Mouse (Mus musculus): ENCODE measurements around the gene Plpp2.

Gene Plpp2

DNA sequence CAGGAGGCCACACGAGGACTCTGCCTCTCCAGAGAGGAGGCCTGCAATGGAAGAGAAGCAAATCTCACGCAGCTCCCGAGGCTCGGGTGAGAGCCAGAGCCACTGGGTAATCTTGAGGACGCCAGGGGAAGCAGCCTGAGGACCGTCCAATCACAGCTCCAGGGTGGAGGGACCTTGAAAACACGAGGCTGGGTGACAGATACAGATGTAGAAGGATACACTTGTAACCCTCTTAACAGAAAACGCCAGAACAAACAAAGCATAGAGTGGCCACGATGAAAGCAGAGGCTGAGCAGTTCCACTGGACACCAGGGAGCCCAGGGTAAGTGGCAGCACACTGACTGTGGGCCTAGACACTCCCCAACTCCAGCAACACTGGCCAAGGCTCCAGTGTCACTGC is 16.8 kb upstream of the Plpp2 start:
- peak in 1 of 2 experiments; percentile 8 for DNase-seq (ENCODE audit: low spot score in 2 of 2)

DNA sequence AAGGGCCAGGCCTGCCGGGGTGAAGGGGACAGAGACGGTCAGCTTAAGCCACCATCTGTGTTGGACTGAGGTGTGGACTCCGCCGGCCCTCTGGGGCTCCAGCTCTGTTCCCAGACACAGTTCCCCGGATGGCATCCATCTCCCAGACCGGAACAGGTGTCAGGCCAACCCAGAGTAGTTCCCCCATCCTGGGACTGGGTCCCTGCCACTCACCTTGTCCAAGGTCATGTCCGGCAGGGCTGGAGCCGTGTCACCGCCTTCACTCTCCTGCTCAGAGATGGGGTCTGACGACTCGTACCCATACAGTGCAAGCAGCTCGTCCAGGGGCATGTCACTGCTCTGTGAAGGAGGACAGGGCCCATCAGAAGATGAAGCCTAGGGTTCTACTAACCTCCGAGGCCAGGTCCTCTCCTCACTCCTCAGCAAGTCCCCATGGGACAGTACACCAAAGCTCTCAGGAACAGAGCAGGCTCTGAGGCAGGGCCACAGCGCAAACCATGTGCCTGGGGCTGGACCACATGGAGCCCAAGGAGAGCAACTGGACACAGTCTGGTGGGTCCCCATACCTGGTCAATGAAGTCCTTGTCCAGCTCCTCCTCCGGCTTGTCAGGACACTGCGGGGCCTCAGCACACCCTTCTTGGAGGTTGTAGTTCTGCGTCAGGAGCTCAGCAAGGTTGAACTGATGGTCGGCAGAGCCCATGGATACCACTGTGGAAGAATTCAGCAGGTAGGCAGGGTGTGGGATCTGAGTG is 15.6 kb upstream of the Plpp2 start:
- no peak for DNase-seq (ENCODE audit: low spot score in 2 of 2)

DNA sequence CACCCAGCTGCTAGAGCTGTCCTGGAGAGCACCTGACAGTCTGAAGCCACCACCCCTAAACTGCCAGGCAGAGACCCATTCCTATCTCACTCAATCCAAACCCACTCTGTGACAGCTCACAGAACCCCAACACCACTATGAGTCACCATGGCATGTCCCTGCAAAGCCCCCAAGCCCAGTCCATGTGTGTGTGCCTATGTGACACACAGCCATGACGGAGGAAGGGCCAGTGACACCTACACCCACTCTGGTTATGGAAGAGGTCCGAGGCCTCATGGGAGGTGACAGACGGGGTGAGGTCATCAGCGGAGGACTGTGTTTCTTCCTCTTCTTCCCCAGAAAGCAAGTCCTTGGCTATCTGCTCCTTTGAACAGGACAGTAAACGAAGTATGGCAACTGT is 14.9 kb upstream of the Plpp2 start:
- DNase-seq (ENCODE audit: low spot score in 2 of 2): peak in 1 of 2 experiments; percentile 10

DNA sequence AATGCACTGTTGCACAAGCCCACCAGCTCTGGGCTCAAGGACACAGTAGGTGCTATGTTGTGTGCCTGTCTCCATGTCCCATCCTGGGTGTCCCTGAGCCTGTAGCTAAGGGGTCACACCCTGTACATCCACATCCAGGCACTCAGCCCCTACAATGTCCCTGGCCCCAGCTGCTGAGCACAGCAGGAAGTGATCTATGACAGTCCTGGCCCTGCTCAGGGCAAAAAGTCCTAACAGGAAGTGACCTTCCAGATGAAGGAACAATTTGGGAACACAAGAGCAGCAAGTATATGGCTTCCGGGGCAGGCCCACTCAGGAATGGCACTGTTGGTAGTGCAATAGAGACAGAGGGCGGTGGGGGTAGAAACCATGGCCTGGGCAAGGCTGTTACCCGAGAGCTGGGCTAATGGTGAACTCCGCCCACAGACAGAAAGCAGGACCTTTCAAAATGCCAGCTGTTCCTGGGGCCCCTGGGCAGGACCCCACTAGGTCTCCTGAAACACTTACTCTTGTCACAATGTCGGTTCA is 13.6 kb upstream of the Plpp2 start:
- no peak for DNase-seq (ENCODE audit: low spot score in 2 of 2)

DNA sequence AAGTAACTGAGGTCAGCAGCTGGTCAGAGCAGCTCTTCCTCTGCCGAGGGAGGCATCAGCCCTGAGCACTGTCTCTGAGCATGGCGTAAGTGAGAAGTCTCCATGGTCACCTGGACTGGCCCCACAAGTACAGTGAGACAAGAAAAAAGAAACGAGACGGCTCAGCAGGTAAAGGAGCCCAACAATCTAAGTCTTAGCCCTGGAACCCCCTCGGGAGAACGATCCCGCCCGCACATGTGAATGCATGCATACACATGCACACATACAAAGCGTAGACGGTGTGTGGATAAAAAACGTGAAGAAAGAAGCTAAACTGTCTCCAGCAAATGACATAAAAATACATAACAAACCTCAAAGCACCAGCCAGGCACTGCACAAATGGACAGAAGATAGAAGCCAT is 12.9 kb upstream of the Plpp2 start:
- no peak for DNase-seq (ENCODE audit: low spot score in 2 of 2)

DNA sequence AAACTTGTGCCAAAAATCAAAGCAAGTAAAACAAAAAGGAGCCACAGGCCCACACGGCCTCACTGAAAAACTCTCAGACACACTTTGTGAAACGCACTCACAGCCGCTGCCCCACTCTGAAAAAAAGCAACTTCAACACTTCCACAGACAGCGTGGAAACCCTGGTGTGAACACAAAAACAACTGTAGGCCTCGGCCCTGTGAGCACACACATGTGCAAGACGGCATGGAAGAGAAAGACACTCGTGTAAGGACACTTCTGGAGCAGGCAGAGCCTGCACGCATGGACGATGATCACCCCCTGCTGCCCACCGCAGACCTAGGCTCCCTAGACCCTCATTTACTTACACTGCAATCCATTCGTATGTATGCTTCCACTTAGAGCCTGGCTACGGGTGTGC is 12.3 kb upstream of the Plpp2 start:
- no peak for DNase-seq (ENCODE audit: low spot score in 2 of 2)

DNA sequence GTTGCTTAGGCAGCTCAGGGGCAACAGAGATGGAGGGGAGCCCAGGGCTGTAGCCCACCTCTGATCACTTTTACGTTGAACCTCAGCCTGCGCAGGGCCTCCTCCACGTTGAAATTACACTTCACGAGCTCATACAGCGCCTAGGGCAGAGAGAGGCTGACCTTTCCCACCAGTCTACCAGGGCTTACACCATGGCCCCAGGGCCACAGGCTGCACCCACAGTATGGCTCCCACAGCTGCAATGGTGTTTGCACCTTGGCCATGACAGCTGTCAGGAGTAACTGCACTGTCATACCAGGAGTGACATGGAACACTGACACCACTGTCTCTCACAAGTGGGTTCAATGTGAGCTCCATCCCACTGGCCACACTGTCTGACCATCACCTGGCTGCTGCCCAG is 11.0 kb upstream of the Plpp2 start:
- DNase-seq (ENCODE audit: low spot score in 2 of 2): no peak

DNA sequence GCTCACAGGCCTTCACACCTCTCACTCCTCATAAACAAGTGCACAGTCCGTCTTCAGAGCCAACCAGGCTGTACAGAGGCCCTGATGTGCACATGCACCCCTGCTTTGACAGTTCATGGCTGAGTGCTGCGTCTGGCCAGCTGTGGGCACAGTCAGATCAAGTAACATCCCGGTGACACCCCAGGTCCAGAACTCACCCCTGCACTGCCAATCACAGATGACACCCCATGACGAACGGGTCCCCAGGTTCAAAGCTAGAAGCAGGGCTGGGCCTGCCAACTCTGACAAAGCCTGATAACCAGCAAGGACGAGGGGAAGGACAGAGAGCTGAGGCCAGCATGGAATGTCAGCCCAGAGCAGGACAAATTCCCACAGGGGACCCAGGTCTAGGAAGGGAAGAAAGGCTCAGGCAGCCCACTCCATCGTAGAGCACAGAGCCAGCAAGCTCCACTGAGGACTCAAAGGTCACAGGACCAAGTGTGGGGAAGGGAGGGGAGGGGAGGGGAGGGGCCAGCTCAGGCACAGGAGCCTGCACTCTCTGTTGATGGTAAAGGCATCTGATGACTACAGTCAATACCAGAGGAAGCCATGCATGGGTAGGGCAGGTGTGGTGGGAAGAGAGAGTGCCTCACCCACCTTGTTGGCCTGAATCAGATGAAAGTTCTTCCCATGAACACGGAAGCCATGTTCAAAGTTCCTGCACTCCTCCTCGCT is 10.4 kb upstream of the Plpp2 start:
- no peak for DNase-seq (ENCODE audit: low spot score in 2 of 2)

DNA sequence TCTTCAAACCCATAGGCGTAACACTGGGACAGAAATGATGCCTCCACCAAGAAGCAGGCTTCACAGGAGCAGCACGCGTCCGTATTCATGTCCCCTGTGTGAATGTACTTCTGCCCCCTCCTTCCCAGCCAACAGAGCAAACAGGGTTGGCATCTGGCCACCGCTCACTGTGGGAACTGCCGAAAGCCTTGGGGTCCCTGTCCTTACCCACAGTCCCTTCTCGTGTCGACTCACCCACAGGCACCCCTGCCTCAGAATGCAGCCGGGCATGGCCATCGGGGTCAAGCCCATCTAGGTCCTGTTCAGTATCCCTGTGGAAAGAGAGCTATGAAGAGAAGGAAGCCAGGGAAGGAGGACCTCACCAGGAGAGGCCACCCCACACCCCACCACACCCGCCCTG is 8.6 kb upstream of the Plpp2 start:
- no peak for DNase-seq (ENCODE audit: low spot score in 2 of 2)

DNA sequence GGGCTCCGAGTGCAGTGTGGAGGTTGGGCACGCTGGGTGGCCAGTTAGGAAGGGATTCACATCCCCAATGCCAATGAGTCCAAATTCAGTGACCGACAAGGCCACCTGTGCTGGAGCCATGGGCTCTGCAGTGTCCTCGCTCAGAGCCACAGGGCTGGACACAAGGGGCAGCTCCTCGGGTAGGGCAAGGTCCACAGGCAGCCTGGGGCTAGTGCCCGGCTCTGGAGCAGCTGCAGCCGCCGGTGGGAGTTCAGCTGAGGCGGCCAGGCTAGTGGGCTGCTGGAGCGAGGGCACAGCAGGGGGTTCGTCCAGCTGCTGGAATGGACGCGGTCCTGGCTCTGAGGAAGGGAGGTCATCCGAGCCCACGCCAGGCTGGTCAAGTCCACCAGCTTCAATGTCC is 7.9 kb upstream of the Plpp2 start:
- DNase-seq (ENCODE audit: low spot score in 2 of 2): no peak

DNA sequence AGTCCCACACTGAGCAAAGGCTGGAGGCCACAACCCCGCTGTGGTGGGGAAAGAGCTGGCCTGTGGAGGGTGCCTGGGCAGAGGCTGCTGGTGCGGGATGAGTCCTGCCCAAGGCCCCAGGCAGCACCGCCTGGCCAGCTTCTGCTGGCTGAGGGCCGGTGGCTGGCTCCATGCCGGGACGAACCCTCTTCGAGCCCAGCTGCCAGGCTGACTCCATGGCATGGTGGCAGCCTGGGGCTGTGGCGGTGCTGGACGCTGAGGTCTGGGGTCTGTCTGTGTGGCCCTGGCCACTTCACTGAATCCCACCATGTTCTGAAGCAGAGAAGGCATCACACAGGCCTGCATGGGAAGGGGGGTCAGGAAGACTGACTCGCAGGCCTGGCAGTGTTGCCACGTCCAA is 7.2 kb upstream of the Plpp2 start:
- no peak for DNase-seq (ENCODE audit: low spot score in 2 of 2)

DNA sequence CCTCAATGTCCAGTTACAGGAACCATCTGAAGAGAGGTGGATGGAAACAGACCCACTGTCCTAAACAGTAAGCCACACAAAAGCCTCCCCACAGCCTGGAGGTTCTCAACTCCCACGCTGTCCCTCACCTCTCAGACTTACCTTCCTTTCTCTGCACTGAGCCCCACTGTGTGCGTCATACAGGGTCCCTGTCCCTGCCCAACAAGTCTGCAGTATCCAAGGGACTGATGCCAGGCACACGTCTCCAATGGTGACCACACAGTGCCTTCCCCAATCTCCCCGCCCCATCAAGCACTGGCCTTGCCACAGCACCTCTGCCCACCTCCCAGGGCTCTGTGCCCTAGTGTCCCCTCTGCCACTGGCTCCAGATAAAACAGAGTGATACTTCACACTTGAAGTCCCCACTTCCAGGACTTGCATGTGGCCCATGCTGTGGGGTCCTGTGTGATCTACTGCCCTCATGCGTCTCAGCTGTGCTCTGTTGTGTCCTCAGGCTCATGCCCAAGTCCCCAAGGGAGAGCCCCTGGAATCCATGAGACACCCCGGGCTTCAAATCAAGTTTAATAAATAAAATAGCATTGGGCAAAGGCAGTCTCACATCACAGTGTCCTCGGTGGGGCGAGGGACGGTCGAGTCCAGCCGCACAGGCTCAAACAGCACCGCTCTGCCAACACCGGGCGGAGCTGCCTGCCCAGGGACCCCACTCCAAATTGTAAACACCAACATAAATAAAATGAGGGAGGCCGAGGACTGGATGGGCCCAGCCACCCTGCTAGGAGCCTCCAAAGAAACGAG is 6.3 kb upstream of the Plpp2 start:
- peak in 1 of 2 experiments; percentile 9 for DNase-seq (ENCODE audit: low spot score in 2 of 2)

DNA sequence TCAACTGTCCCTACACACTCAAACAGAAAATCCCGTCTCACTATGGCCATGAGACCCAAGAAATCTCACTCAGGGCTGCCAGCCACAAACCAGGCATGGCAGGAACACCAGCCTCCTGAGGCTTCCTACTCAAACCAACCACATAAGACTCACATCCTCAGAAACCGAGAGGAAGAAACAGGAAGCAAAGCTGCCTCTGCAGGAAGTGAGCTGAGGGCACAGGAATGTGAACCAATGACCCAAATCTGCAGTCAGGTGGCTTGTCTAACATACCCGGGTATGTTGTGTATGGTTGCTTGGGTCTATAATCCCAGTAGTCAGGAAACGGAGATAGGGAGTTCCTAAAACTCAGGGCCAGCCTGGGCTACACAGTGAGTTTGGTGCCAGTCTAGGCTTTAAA is 5.3 kb upstream of the Plpp2 start:
- DNase-seq (ENCODE audit: low spot score in 2 of 2): no peak

DNA sequence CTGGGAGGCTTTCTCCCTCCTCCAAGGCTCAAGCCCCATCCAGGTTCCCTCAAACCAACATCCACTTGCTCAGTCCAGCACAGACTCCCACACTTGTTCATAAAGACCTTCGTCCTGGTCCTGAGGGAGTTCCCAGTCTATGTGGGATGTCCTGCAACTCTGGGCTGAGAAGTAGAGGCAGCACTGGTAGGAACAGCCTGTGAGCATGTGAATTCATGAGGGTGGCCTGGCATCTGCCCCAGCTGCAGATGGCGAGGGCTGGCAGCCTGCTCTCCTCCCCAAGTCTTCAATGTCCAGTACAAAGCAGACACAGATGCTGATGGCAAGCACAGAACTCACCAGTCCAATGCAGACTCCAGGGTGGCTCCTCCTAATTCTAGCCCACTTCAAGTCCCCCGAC is 4.7 kb upstream of the Plpp2 start:
- no peak for DNase-seq (ENCODE audit: low spot score in 2 of 2)

DNA sequence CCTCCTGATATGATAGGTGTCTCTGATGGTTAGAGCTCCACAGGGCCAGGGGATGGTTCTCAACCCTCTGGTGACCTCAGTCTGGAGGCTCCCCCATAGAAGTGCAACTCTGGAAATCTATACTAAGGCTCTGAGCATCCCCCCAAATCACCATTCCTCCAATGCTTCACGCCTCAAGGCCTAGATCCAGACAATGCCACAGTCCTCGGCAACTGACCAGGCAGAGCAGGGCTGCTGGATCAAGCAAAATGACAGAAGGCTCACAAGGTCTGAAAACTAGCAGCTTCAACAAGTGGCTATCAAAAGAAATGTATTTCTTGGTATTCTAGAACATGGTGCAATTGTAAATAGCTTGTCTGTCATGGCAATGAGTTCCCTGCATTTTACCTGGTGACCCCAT is 4.2 kb upstream of the Plpp2 start:
- no peak for DNase-seq (ENCODE audit: low spot score in 2 of 2)

DNA sequence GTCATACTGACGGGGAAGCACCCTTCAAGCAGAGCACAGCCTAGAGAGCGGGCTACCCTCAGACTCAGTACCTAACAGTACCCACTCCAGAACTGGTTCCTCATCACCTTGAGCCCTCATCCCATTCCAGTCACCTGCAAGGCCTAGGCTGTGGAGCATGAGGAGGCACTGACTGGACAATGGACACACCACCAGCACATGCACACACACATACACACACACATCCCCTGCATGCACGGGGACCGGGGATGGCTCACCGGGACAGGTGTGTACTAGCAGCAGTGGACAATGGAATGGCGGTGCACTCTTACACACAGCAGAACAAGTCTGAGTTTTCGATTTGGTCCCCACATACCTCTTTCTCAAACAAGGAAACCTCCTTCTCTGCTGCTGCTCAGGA is 3.7 kb upstream of the Plpp2 start:
- no peak for DNase-seq (ENCODE audit: low spot score in 2 of 2)

DNA sequence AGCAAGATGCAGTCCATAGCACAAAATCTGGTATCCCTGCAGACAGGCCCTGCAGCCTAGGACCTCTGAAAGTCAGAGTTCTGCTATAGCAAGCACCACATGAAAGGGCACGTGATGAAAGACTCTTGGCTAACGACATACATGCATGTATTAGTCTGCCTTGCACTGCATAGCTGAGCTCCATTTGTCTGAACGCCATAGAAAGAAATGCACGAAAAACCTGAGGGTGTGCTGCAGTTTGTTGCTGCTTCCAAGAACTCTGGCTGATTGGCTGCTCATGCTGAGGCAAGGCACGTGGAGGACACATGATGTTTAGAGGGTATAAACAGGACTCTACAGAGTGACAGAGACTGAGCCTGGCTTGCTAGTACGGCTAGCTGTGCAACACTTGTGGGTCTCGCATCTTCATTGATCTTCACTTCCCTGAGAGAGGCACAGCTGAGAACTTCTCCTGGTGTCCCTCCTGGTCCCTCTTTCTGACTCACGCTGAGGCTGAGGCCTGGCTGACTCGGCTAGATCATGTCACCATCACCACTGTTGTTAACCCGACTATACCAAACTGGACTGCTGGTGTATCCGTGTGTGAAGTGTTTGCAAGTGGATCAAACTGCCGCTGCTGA is 3.0 kb upstream of the Plpp2 start:
- DNase-seq (ENCODE audit: low spot score in 2 of 2): no peak

DNA sequence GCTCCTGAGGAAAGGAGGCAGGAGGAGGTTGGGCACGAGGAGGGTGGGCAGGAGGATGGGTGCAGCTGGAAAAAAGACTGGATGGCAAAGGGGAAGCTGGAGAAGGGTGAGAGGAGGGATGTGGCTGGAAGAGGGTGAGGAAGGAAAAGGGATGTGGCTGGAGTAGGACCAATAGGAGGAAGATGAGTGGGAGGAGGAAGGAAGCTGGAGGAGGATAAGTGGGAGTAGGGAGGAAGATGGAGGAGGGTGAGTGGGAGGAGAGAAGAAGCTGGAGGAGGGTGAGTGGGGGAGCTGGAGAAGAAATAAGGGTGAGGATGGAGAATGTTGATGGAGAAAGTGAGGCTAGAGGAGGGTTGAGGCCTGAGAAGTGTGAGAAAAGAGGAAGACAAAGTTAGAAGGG is 1.8 kb upstream of the Plpp2 start:
- no peak for DNase-seq (ENCODE audit: low spot score in 2 of 2)

DNA sequence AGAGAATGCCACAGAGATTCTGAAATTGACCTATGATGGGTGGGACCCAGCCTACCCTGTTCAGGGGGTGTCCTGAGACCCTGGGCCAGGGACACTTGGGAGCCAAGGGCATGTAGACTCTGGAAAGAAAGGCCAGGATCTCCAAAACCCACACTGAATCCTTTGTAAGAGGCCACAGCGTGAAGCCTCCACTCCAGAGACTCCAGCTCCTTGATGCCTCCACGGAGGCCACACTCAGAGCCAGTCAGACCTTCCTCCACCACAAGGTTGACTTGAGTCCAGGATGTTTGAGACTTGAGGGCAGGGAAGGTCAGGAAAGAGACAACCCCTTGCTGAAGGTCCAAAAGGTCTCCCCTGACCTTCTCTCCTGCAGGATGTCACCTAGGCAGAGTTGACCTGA is 830 bp upstream of the Plpp2 start:
- peak in 1 of 2 experiments; percentile 2 for DNase-seq (ENCODE audit: low spot score in 2 of 2)

DNA sequence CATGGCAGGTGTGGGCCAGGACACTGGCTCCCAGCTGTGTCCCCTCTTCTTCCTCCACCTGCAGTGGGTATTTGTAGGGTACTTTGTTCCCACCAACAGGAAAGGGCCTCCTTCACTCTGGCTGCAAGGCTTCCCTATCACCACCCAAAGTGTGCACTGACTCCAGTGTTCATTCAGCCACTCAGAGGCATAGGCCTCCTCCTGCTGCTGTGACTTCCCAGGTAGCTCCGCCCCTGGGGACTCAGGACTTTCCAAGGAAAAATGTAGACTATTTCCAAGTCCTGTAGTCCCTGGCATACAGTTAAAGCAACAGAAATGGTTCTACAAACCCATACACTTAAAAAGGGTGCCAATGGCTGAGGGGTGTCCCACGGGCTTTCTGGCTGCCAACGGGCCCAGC is 918 bp downstream of the Plpp2 start:
- DNase-seq (ENCODE audit: low spot score in 2 of 2): peak in 1 of 2 experiments; percentile 5

DNA sequence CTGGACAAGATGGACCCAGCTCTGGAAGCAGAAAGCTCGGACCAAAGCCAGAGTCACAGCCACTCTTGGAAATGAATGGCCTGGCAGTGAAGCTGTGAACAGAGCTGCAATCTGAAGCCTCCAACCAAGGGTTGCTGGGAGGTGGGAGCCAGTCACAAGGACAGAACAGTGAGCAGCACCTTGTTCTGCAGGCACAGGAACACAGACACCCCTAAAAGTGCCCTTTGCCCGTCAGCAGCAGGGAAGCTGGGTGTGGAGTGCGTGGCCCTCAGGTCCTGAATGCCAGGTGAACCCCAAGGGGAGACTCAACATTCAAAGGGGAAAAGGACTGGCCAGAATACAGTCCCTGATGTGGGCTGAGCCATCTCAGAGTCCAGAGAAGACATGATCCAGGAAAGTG is 2.0 kb downstream of the Plpp2 start:
- no peak for DNase-seq (ENCODE audit: low spot score in 2 of 2)

DNA sequence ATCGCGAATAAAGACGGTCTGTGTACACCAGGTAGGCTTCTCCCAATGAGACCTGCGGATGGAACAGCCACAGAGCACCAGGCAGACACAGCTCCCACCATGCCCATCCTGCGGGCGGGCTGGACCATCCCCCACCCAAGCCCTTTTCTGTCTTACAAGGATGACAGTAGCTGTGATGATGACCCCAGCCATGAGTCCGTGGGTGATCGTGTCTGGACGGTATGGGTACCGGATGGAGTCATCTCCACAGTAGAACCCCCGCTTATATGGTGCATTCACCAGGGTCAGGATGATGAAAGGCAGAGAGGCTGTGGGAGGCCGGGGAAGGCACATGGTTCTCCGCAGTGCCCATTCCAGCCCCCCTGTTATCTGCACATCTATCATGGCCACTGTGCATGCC is 2.9 kb downstream of the Plpp2 start:
- no peak for DNase-seq (ENCODE audit: low spot score in 2 of 2)

Data from spleen, postnatal 10 days (tissue).